Mouse (Mus musculus): ENCODE data around the gene Zswim1.
"Not testable (repeated sequence)": the region's sequence is repeated elsewhere in the genome, so short reads cannot be mapped to it uniquely, and the experiment has no call there.

Zswim1 gene

GRCm38 (mm10) chr2:164862179-164862861 lies 39.8 kb downstream of the Zswim1 start:
- DNase-seq (ENCODE audit: low spot score in 2 of 2): peak in 1 of 2 experiments; percentile 78

- DNase-seq (ENCODE audit: low spot score in 2 of 2): not testable (repeated sequence)
Observed at GRCm38 (mm10) chr2:164863411-164863810, 40.9 kb downstream of the Zswim1 start.

GRCm38 (mm10) chr2:164864593-164864992 lies 42.1 kb downstream of the Zswim1 start:
- DNase-seq (ENCODE audit: low spot score in 2 of 2): no peak

GRCm38 (mm10) chr2:164866741-164867551 lies 44.5 kb downstream of the Zswim1 start:
- no peak for DNase-seq (ENCODE audit: low spot score in 2 of 2)

- no peak for DNase-seq (ENCODE audit: low spot score in 2 of 2)
Observed at GRCm38 (mm10) chr2:164867566-164867965, 45.1 kb downstream of the Zswim1 start.

- no peak for DNase-seq (ENCODE audit: low spot score in 2 of 2)
Observed at GRCm38 (mm10) chr2:164868491-164868890, 46.0 kb downstream of the Zswim1 start.

- no peak for DNase-seq (ENCODE audit: low spot score in 2 of 2)
Observed at GRCm38 (mm10) chr2:164871602-164872303, 49.3 kb downstream of the Zswim1 start.

- DNase-seq (ENCODE audit: low spot score in 2 of 2): no peak
Observed at GRCm38 (mm10) chr2:164873621-164874020, 51.1 kb downstream of the Zswim1 start.

GRCm38 (mm10) chr2:164874239-164874769 lies 51.8 kb downstream of the Zswim1 start:
- DNase-seq (ENCODE audit: low spot score in 2 of 2): no peak

- not testable (repeated sequence) for DNase-seq (ENCODE audit: low spot score in 2 of 2)
Observed at GRCm38 (mm10) chr2:164875648-164876047, 53.2 kb downstream of the Zswim1 start.

All from cerebellum, postnatal 4 days (tissue).